Mouse (Mus musculus): ENCODE measurements at regions not wholly inside any gene's neighbourhood (a gene's known extent, or its start where the extent isn't known, plus 50 kb on each side); places are given as distances from the start of the nearest gene placed in this dataset.
"Not testable (repeated sequence)": the region's sequence is repeated elsewhere in the genome, so short reads cannot be mapped to it uniquely, and the experiment has no call there.

DNA sequence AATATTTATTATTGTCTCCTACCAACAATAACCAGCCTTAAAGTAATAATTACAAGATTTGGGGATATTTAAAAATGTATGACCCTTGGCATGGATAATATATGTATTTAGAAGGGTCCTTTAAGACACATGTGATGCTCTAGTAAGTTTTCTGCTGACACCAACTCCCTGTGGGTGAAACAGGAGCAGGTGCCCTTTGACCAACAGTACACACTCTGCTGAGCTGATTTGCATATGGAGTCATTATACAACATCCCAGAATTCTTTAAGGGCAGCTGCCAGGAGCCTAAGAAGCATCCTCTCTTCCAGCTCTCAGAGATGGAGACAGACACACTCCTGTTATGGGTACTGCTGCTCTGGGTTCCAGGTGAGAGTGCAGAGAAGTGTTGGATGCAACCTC, 274.1 kb downstream of the Rpia start:
- Histone ChIP-seq H3K27me3 (ENCODE audit: control insufficient read depth, insufficient read depth, low read length) (no peaks in the 10 kb centered on the region), H3K27ac (ENCODE audit: insufficient read depth, low read length) (no peak overlapping the region), H3K4me1 (ENCODE audit: control insufficient read depth, insufficient read depth, low read length) (no peaks in the 10 kb centered on the region), H3K4me3 (replicated peaks; ENCODE audit: insufficient read depth, low read depth, low read length) (no peak overlapping the region)
- TF ChIP-seq CTCF (IDR thresholded peaks at IDR 0.05; ENCODE audit: borderline replicate concordance, insufficient read depth, low read depth, low read length): no peak
- TF ChIP-seq POLR2A (IDR thresholded peaks at IDR 0.05; ENCODE audit: borderline replicate concordance, insufficient read depth, low read length): no peak
- no peak for DNase-seq

DNA sequence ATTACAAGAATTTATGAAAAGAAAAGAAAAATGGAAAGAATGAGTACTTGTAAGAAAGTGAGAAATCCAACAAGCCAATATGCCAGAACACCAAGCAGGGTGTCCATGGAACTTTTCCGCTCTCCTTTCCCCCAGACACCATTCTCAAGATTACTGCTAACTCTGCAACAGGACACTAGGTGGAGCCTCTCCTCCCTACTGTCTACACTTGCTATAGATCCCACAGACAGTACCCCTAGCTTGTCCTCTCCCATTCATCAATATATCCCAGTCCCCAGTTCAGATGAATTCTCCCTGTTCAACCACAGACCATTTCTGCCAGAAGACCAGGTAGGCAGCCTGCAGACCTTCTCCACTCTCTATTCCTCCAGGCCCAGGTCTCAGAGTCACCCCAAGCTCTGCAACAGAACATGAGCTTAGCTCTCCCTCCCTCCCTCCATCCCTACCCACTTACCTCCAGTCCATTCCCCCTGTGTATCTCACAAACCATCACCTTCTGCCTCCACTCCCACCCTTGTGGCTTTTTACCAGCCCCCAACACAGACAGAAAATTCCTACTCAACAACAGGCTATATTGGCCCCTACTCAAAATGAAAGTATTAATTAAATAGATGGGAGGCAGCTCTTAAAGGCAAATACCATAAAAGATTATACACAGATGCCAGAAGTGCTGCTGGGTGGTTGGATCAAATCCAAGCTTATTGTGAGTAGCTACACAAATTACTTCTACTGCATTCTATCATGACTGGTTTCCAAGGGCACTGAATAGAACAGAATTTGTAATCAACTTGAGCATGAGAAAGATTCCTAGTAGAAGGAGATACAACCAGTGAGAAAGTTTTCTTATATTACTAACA, 323.2 kb downstream of the Rpia start:
- Histone ChIP-seq H3K4me1 (ENCODE audit: control insufficient read depth, insufficient read depth, low read length) (no peaks in the 10 kb centered on the region), H3K27me3 (ENCODE audit: control insufficient read depth, insufficient read depth, low read length) (no peaks in the 10 kb centered on the region), H3K4me3 (replicated peaks; ENCODE audit: insufficient read depth, low read depth, low read length) (no peak overlapping the region), H3K27ac (ENCODE audit: insufficient read depth, low read length) (no peak overlapping the region)
- DNase-seq: no peak
- TF ChIP-seq POLR2A (IDR thresholded peaks at IDR 0.05; ENCODE audit: borderline replicate concordance, insufficient read depth, low read length) (no peak), CTCF (IDR thresholded peaks at IDR 0.05; ENCODE audit: borderline replicate concordance, insufficient read depth, low read depth, low read length) (no peak)
- WGBS: 46% methylated on average over 1 of the region's 1 CpGs

DNA sequence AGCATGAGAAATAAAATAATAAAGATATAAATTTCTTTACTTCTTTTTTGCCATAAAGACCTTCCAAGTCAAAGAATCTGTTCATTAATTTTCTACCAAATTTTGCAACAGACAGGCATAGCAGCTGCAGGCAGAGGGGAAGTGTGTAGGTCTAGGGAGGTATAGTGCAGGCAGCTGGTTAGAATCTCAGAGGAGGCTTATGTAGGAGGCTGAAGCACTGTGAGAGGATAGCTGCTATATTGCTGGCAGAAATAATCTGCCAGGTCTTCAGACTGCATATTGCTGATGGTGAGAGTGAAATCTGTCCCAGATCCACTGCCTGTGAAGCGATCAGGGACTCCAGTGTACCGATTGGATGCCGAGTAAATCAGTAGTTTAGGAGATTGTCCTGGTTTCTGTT, 334.8 kb downstream of the Rpia start:
- DNase-seq: no peak
- H3K4me1 ChIP-seq (ENCODE audit: control insufficient read depth, insufficient read depth, low read length): no peaks in the 10 kb centered on the region
- no peak overlapping the region for H3K4me3 ChIP-seq (replicated peaks; ENCODE audit: insufficient read depth, low read depth, low read length)
- WGBS: 89% methylated on average over 3 of the region's 3 CpGs
- H3K27me3 ChIP-seq (ENCODE audit: control insufficient read depth, insufficient read depth, low read length): no peaks in the 10 kb centered on the region
- TF ChIP-seq POLR2A (IDR thresholded peaks at IDR 0.05; ENCODE audit: borderline replicate concordance, insufficient read depth, low read length) (no peak), CTCF (IDR thresholded peaks at IDR 0.05; ENCODE audit: borderline replicate concordance, insufficient read depth, low read depth, low read length) (no peak)
- H3K27ac ChIP-seq (ENCODE audit: insufficient read depth, low read length): no peak overlapping the region

DNA sequence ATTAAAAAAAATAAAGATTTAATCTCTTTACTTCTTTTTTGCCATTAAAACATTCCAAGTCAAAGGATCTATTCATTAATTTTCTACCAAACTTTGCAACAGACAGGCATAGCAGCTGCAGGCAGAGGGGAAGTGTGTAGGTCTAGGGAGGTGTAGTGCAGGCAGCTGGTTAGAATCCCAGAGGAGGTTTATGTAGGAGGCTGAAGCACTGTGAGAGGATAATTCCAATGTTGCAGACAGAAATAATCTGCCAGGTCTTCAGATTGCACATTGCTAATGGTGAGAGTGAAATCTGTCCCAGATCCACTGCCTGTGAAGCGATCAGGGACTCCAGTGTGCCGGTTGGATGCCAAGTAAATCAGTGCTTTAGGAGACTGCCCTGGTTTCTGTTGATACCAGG, 357.3 kb downstream of the Rpia start:
- not testable (repeated sequence) for H3K4me3 ChIP-seq (replicated peaks; ENCODE audit: insufficient read depth, low read depth, low read length); H3K27ac ChIP-seq (ENCODE audit: insufficient read depth, low read length); DNase-seq; H3K4me1 ChIP-seq (ENCODE audit: control insufficient read depth, insufficient read depth, low read length); H3K27me3 ChIP-seq (ENCODE audit: control insufficient read depth, insufficient read depth, low read length)
- 87% methylated on average over 2 of the region's 2 CpGs for WGBS

DNA sequence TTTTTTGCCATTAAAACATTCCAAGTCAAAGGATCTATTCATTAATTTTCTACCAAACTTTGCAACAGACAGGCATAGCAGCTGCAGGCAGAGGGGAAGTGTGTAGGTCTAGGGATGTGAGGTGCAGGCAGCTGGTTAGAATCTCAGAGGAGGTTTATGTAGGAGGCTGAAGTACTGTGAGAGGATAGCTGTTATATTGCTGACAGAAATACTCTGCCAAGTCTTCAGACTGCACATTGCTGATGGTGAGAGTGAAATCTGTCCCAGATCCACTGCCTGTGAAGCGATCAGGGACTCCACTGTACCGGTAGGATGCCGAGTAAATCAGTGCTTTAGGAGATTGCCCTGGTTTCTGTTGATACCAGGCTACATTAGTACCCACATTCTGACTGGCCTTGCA, 385.7 kb downstream of the Rpia start:
- H3K27me3 ChIP-seq (ENCODE audit: control insufficient read depth, insufficient read depth, low read length); H3K27ac ChIP-seq (ENCODE audit: insufficient read depth, low read length); H3K4me3 ChIP-seq (replicated peaks; ENCODE audit: insufficient read depth, low read depth, low read length); H3K4me1 ChIP-seq (ENCODE audit: control insufficient read depth, insufficient read depth, low read length); DNase-seq: not testable (repeated sequence)
- 88% methylated on average over 3 of the region's 3 CpGs for WGBS

DNA sequence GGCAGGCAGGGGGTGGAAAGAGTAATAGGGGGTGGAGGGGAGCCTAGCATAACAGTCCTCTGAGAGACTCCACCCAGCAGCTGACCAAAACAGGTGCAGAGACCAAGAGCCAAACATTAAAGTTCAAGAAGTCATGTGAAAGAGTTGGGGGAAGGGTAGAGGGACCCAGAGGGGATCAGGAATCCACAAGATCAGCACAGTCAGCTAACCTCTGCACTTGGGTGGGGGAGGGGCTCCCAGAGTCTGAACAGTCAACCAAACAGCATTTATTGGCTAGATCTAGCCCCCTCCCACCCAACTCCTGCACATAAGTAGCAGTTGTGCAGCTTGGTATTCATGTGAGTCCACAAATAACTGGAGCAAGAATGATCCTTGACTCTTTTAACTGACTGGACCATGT, 402.2 kb downstream of the Rpia start:
- H3K4me3 ChIP-seq (replicated peaks; ENCODE audit: insufficient read depth, low read depth, low read length); DNase-seq; H3K27me3 ChIP-seq (ENCODE audit: control insufficient read depth, insufficient read depth, low read length); H3K27ac ChIP-seq (ENCODE audit: insufficient read depth, low read length); H3K4me1 ChIP-seq (ENCODE audit: control insufficient read depth, insufficient read depth, low read length): not testable (repeated sequence)

DNA sequence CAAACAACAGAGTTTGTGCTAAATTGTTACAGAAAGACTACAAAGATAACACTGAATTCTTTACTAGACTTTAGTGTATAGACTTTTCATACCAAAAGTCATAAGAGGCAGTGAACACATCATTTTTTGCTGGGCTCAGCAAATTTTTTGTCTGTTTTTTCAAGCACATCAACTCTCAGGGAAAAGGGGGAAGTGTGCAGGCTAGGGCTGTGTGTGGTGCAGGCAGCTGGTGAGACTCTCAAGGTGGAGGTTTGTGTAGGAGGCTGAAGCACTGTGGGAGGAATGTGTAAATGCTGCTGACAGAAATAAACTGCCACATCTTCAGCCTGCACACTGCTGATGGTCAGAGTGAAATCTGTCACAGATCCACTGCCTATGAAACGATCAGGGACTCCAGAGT, 405.6 kb downstream of the Rpia start:
- H3K27me3 ChIP-seq (ENCODE audit: control insufficient read depth, insufficient read depth, low read length); H3K27ac ChIP-seq (ENCODE audit: insufficient read depth, low read length); H3K4me3 ChIP-seq (replicated peaks; ENCODE audit: insufficient read depth, low read depth, low read length); DNase-seq; H3K4me1 ChIP-seq (ENCODE audit: control insufficient read depth, insufficient read depth, low read length): not testable (repeated sequence)
- WGBS: no CpG with 5 or more reads among the region's 1 CpGs

DNA sequence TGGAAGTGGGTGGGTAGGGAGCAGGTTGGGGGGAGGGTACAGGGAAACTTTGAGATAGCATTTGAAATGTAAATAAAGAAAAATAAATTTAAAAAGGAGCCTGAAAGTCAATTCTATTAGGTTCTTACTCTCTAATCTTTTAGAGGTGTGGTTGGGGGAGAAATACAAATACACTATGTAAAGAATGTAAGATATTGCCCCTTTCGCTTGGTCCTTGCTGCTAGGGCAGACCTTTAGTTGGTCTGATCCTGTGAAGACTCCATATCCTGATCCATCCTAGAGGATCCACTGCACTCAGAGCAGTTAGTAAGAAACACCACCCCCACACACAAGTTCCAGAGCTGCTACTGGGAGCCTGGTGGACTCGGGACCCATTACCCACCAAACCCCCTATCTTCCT, 412.7 kb downstream of the Rpia start:
- H3K27ac ChIP-seq (ENCODE audit: insufficient read depth, low read length): not testable (repeated sequence)
- WGBS: 87% methylated on average over 2 of the region's 2 CpGs

DNA sequence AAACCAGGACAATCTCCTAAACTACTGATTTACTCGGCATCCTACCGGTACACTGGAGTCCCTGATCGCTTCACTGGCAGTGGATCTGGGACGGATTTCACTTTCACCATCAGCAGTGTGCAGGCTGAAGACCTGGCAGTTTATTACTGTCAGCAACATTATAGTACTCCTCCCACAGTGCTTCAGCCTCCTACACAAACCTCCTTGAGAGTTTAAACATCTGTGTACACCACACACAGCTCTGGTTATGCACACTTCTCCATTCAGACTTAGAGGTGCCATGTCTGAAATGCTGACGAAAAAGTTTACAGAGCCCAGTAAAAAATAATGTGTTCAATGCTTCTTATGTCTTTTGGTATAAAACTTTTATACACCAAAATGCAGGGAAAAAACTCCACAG, 420.2 kb downstream of the Rpia start:
- H3K4me1 ChIP-seq (ENCODE audit: control insufficient read depth, insufficient read depth, low read length); H3K27me3 ChIP-seq (ENCODE audit: control insufficient read depth, insufficient read depth, low read length); H3K27ac ChIP-seq (ENCODE audit: insufficient read depth, low read length); DNase-seq; H3K4me3 ChIP-seq (replicated peaks; ENCODE audit: insufficient read depth, low read depth, low read length): not testable (repeated sequence)
- 88% methylated on average over 5 of the region's 5 CpGs for WGBS

More for the DNA sequence above, 412.7 kb downstream of the Rpia start:
- H3K4me3 ChIP-seq (replicated peaks; ENCODE audit: insufficient read depth, low read depth, low read length); H3K4me1 ChIP-seq (ENCODE audit: control insufficient read depth, insufficient read depth, low read length); H3K27me3 ChIP-seq (ENCODE audit: control insufficient read depth, insufficient read depth, low read length); DNase-seq: not testable (repeated sequence)

Data from cerebellum, adult 2 months (tissue).